Mouse (Mus musculus): ENCODE data around the gene Ppp3ca.

Gene Ppp3ca

DNA sequence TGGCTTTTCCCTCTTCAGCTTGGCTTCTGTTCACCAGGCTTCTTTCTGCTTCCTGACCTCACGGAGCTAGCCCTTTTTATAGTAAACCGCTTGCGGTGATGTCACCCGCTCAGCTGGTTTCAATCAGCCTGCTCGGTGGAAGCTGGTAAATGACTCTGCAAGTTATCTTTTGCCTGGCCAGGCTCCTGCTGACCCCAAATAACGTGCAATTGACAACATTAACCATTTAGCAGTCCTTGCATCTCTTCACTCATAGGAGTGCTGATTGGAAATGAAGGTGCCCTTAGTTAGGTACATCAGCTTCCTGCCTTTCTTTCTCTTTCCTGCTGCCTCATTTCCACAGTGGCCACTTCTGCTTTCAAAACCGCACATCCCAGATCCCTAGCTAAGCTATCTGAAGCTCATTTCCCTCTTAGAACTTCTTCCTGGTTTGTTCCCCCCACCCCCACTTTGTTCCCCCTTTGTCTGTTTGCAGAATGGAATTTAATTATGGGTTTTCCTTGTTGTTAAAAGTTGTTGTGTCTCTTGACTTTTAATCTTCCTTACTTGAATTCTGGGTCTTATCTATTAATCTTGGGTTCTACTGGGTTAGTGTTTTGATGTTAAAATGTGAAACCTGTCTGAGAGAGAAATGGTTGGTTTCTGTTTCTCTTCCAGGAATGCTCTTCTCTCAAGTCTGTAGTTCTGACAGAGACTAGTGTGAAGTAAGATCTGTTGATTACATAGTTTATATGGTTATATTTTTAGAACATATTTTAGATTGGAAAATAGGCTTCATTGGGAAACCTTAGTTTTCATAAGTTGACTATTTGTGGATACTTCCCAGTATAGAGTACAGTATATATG is 55.6 kb downstream of the Ppp3ca start:
- peak; percentile 64 for DNase-seq (ENCODE audit: low spot score)

DNA sequence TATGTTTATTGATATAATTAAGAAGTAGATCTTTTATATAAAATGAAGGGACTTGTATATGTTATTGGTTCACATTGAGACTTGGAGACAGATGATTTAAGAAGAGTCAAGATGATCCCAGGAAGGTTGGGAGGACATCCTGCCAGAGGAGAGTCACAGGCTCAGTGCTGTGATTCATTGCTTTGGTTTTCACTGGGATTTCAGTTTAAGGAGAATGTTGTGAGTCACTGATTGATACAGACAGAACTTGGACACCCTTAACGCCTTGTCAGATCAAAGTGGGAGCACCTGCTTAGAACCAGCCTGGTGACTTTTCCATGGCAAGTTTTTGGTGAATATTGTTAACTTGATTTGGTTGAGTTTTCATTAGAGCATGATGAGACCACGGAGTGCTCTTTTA is 58.0 kb downstream of the Ppp3ca start:
- DNase-seq (ENCODE audit: low spot score) = no peak

DNA sequence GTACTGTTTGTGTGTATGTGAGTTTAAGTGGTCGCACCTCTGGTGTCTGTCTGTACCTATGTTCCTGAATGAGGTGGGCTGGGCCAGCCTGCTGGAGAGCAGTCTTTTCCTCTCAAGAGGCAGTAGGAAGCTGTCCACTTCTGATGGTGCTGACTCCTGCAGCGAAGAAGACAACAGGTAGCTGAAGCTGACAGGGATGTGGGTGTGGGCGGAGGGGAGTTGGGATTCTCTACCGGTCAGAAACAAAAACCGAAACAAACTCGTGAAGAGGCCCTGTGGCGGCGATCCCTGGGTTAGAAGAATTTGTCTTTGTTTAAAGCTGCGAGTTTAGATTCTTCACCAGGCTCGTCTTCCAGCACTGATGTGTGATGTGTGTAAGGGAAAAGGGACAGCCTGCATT is 60.1 kb downstream of the Ppp3ca start:
- DNase-seq (ENCODE audit: low spot score) = no peak

DNA sequence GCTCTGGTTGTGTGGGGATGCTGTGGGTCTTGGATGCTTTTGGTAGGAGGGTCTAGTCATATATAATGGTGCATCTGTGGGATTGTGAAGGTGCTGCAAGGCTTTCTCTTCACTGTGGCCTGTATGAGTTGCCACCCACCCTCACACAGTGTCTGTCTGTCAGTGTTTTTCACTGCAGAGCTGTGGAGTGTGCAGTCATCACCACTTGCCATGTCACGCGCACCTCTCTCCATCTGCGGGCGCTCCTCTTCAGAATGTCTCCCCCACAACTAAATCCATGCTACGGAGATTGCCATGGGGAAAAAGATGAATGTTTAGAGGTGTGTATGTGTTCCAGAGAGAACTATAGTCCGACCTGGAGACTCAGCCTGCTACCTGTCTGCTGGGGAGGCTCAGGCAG is 61.7 kb downstream of the Ppp3ca start:
- no peak for DNase-seq (ENCODE audit: low spot score)

DNA sequence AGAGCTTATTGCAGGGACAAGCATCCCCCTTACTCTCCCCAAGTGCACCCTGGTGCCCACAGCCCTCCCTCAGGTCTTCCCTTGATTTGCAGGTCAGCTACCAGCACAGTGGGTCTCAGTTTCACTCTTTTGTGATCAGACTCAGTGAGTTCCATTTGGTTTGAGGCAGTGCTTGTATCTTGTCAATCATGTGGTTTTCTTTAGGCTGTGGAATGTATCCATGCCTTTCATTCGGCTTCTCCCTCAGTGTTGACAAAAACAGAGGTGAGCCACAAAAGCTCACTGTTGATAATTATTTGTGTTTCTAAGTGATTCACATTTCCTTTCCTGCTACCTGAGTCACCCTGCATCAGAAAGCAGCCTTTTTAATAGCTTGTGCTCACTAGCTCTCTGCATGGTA is 66.1 kb downstream of the Ppp3ca start:
- no peak for DNase-seq (ENCODE audit: low spot score)

DNA sequence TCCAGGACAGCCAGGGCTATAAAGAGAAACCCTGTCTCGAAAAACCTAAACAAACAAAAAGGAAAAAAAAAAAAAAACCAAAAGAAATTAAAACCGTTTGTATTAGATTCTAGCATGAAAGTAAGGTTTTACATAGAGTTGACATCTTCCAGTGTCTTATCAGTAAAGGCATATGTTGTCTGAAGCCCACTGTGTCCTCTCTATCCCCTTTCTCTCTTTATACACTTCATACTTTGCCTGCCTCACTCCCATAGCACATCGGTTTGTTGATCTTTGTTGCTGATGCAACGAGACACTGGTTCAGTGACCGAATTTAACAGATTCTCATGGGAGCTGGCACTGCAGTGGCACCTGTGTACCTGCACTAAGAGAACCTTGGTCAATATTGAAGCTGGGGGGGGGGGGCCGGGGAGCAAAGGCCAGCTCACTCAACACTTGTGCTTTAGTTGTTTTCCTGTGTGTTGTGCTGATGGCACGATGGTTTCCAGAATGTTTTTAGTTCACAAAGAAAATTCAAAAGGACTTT is 66.9 kb downstream of the Ppp3ca start:
- DNase-seq (ENCODE audit: low spot score) = no peak

DNA sequence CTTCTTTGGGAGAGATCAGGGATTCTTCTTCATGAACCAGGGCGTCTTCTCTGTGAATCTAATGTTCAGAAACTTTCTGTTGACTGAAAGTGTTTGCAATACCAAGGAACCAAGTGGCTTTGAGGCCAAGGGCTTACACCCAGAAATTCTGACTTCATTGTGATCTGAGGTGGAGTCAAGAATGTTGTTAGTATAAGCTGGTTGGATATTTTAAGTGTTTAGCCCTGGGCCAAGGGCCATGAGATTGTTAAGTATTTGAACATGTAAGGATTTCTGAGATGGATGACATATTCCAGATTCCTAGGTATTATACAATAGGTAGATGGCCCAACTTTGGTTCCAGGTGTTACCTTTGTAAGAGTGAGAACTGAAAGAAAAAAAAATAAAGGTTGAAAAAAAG is 68.5 kb downstream of the Ppp3ca start:
- DNase-seq (ENCODE audit: low spot score) = no peak

DNA sequence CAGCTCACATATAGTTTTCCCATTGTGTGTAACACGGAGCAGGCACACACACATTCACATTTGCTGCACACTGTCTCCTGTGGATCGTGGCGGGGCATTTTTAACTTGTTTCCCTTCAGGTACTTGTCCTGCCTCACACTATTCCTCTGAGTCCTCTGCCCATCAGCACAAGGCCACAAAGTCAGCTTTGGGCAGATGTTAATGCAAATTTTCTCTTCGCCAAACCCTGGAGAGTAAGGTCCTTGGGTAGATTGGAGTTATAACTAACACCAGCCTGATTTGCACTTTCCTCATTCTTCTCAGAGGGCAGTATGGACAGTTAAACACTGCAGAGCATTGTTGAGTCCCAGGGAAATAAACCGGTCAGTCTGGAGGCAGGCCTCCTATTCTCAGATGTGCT is 69.0 kb downstream of the Ppp3ca start:
- no peak for DNase-seq (ENCODE audit: low spot score)

DNA sequence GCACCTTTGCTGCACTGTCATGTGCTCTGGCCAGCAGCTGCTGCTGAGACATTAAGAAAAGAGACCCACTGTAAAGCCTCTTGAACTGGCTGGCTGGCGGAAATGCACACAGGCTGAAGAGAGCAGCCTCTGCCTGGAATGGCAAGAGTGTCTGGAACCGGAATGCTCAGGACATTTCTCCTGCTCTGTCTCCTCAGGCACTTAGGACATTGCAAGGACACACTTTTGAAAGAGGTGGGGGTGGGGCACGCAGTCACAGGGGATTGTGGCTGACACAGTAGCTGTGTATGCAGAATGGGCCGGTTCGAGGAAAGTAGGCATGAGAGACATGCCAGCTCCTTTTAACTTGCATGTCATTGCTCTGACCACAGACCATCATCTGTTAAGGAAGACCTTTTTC is 71.7 kb downstream of the Ppp3ca start:
- no peak for DNase-seq (ENCODE audit: low spot score)

DNA sequence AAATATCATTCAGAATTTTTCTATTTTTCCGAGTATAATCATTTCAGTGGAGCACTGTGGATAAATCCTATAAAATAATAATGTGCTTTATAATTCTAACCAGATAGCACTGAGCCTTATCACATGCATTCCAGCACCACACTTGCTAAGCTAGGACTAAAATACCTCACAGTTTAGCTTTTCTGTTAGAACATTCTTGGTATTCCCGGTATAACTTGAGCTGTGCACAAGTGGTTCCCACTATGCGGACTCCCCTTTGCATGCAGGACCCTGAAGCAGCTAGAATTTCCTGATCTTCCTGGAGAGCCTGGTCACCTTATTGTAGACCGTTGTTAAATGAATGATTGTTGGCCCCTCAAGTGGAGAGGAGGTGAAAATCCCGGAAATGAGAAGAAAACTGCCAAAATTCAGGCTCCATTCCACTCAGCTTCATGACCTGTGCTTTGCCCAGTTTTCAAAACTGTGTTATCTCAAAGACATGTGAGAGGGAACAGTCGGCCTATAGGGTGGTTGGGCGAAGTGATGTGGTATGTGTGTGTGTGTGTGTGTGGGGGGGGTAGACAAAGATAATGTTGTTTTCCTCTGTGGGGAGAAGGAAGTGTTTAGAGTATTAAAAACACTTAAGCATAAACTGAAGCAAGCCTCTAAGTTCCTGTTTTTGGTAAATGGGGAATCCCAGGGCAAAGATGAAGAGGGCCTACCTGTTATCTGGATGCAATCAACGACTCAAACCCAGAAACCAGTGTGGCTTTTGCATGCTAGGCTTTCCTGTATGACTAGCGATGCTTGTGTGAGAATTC is 72.5 kb downstream of the Ppp3ca start:
- no peak for DNase-seq (ENCODE audit: low spot score)

DNA sequence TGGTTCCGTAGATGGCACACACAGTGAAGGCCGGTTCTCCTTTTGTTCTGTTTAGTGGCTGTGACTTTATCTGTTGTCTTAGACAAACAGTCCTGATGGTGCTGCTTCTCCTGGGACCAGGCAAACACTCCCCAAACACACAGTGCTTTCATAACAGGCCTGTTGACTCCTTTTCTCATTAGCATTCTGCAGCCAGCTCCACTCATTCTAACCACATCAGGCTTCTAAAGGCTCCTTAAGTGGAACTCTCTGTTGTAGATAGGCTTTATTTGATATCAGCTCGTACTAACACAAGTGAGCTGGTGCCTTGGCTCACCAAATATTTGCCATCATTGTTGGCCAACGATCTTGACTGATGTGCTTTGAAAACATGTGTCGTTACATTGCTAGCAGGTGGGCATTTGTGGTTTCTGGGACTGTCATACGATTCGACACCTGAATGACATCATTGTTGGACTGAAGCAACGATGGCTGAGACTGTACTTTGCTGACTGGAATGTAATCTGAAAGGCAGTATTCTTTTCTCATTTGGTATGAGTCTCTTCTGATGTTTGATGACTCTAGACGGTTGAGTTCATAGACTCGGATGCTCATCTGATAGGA is 74.5 kb downstream of the Ppp3ca start:
- DNase-seq (ENCODE audit: low spot score) = no peak

DNA sequence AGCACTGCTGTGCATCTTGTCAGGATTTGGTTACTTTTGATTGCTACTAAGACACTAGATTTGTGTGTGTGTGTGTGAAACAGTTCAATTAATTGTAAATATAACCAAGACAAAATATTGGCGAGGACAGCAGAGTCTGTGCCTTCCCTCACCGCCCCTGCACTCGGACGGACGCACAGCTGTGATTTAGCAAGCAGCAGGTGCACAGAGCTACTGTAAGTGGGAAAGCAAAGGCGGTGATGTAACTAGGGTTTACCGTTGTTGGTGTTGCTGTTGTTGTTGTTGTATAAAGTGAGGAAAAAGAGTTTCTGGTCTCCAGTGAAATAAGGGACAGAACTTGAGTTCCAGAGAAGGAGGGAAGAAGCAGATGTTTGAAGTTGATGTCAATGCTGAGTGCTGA is 75.5 kb downstream of the Ppp3ca start:
- DNase-seq (ENCODE audit: low spot score) = no peak

DNA sequence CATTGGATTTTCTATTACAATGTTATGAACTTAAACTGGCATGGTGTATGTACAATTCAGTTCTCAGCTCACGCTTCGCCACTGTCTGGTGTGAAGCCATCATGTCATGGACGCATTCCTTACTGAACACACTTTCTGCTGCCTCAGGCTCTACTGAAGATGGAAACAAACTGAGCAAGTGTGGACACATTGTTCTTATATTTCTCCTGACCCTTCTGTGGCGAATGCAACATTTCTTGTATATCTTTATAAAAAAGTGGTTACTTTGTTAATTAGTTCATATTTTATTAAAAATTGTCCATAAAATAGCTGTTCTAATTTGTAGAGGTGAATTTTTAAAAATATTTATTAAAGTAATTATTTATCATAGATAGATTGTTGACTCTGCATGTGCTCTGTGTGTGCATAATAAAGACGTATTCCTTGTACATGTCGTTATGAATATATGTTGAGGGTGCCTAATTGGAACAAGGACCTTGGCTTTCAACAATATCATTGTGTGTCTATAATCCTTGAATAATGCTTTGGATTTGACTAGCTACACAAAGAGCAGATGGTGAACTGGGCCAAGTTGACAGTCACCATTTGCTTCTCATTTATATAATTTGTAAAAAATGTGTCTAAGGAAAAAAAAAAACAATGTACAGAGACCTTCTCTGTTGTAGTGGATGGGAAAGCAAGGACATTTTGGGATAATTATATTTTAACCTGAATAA is 79.0 kb downstream of the Ppp3ca start:
- DNase-seq (ENCODE audit: low spot score) = no peak

DNA sequence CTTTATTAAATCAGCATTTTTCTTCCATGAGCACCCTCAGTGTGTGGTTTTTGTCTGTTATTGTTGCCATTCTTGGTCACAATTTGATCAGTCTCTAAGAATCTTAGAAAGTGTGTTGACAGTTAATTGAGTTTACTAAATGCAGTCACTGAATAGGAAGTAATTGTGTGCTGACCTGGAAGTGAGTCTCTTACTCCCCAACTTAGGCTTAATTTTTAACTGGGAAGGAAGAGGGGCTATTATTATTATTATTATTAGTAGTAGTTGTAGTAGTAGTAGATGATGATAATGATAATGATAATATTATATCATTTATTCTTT is 79.5 kb downstream of the Ppp3ca start:
- DNase-seq (ENCODE audit: low spot score) = no peak

DNA sequence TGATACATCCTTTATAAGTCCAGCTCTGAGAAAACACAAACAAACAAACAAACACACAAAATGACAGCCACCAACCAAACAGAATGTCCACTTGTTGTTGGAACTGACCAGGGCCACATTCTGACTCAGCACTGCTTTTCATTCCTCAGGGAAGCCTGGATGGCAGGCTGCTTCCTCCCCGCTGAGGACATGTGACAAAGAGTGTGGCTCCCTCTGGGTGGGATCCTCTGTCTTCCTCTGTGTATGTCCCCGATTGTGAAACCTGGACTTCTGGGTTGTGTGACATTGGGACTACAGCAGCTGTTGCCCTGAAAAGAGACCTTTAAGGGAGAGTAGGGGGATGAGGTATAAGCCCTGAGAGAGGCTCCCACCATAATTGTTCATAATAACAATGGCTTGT is 80.0 kb downstream of the Ppp3ca start:
- DNase-seq (ENCODE audit: low spot score) = no peak

DNA sequence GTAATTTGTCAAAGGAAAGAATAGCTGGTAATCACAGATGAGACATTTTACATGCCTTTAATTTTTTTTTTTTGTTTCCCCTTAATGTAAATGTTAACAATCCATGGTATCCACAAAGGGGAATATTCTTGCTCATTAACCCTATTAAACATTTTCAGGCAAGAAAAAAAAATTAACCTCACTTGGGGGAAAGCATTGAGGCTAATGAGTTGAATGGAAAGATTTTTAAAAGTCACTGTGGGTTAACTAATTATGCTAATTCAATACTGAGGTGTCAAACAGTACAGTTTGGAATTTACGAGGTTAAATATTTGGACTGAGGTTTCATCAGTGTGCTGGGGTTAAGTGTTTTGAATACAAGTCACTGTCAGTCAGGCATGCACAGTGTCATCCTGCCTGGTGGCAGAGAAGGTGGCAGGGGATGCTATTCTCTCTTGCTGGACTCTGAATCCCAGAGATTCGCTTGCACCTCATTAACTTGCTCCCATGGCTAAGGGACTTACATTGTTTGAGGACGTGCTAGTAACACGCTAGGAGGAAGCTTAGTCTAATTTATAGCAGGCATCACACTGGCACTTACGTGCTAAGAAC is 82.3 kb downstream of the Ppp3ca start:
- no peak for DNase-seq (ENCODE audit: low spot score)

DNA sequence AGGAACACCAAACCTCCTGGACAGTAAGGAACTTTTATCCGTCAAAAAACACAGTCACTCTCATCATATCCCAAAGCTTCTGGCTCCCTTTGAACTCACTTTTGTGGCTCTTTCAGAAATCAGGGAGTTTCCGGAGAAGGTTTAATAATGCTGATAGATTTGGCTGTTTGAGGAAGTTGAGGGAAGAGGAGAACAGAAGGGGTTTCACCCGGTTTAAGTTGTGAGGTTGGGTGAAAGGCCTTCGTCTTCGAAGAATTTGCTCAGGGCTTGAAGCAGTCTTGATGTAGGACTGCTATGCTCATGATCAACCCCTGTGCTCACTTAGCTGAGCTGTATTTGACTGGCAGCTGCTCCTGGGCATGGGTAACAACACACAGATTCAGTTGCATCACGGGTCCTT is 86.2 kb downstream of the Ppp3ca start:
- no peak for DNase-seq (ENCODE audit: low spot score)

DNA sequence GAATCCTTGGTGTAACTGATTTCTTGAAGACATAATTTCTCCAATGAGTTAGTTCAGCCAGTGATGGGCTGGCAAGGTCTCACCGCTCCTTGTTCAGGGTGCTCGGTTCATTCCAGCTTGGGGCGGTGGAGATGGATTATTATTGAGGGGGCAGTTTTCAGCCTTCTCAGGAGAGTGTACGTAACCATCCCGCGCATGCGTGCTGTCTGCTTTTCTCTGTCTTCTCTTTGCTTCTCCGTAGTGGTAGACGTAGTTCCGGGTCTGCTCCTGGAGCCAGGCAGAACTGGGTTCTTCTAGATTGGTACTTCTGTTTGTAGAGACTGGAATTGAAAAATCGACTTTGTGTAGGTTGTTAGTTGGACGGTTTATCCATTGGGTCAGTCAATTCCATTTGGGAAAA is 89.5 kb downstream of the Ppp3ca start:
- DNase-seq (ENCODE audit: low spot score) = no peak

DNA sequence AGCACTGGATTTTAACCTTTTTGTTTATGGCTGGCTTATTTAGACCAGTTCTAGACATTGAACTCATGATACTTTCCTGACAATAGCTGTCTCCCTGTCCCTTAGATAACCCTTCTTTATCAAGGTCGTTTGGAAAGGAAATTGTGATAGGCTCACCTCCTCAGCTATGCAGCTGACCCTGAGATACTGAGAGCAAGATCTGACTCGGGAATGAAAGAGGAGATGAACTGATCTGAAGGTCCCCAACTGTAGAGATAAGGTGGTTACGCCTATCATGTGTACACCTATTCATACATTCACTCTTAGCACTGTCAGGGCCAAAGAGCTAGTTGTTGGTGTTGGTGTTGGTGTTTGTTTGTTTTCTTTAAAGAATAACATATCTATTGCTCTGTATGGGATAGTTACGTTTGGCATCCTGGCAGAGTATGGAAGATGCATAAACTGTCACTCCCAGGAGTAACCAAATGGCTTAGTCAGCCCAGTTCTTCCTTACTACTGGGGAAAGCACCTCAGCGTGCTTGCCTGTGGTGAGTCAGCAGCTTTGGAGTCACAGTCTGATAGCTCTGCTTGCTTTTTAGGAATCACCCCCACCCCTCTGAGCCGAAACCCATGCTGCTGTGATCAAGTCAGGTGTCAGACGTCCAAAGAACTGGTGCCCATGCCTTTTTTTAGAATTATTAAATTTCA is 91.5 kb downstream of the Ppp3ca start:
- DNase-seq (ENCODE audit: low spot score) = no peak

DNA sequence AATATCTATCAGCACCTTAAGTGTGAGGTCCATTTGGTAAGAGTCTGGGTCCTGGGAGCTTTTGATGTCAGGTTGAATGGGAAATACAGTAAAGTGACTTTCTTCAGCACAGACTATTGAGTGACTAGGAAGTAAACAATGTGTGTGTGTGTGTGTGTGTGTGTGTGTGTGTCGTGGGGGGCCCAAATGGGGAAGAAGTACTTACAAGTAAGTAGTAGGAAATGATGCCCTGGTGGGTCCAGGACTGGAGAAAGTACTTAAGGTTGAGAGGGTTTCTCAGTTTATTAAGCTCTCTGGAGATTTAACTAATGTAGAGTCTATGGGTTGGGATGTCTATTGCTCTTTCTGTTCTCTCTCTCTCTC is 92.0 kb downstream of the Ppp3ca start:
- DNase-seq (ENCODE audit: low spot score) = no peak

DNA sequence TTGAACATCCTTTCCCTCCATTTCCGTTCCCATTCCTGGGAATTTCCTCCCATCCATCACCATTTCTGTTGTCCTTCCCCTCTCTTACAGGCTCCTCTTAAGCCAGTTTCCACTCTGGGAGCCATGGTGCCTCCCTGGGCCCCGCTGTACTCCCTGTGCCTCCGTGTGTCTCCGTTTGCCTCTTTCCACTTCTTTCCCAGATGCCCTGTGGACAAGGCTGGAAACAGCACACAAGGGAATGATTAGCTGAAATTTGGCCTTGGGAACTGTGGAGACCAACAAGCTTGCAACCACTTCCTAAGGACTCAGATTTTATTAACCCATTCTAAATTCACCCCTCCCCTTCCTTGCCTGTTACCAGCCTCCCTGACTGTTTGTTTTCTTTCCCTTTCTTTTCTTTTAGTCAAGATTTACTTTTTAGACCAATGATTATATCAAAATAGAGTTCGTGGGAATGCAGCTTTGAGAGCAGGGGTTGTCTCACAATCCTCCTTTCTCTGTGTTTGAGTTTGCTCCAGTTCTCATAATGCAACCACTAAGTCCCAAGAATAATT is 93.9 kb downstream of the Ppp3ca start:
- DNase-seq (ENCODE audit: low spot score) = peak; percentile 49
